In genomic region chr3:96440578-96440977, GRCm38 (mm10) we compare ENCODE assay signal across 9 mouse cellular contexts. TPM values are rescaled to one million over a fixed set of nuclear protein-coding genes. Genes with fewer than 3 reads are reported as not detected.
DNase-seq lines count a peak whose midpoint lies in the region; ATAC-seq lines count a peak whose summit lies in the region.
"Had no signal": no experiment of that assay in that cellular context is flagged by ENCODE, and none has a peak within 500 bp of the region (broad histone marks: within the 10 kb centered on the region; RNA-seq: fewer than 3 reads in every experiment).

No protein-coding gene starts in this region.

- H3K9me3 ChIP-seq in erythroblast, embryonic 14.5 days (ENCODE audit: control insufficient read depth, low read length) = no peaks in the 10 kb centered on the region
- H3K9me3 ChIP-seq in liver, embryonic 15.5 days (replicated peaks) = no peaks in the 10 kb centered on the region
- no peaks in the 10 kb centered on the region for H3K9me3 ChIP-seq in neural tube, embryonic 13.5 days

- H3K9ac ChIP-seq in liver, embryonic 15.5 days = no peak overlapping the region
- peak overlapping the region; percentile 65 for H3K9ac ChIP-seq in neural tube, embryonic 13.5 days

- peak overlapping the region; percentile 54 for H3K4me2 ChIP-seq in liver, embryonic 15.5 days
- H3K4me2 ChIP-seq in neural tube, embryonic 13.5 days = peak overlapping the region; percentile 64

- H3K27me3 ChIP-seq in erythroblast, embryonic 14.5 days (ENCODE audit: control insufficient read depth) = peaks cover 96% of the 10 kb centered on the region
- peaks cover 95% of the 10 kb centered on the region for H3K27me3 ChIP-seq in liver, embryonic 15.5 days
- H3K27me3 ChIP-seq in neural tube, embryonic 13.5 days = peaks cover 90% of the 10 kb centered on the region

- no peaks in the 10 kb centered on the region for H3K36me3 ChIP-seq in erythroblast, embryonic 14.5 days (ENCODE audit: control insufficient read depth)
- no peaks in the 10 kb centered on the region for H3K36me3 ChIP-seq in liver, embryonic 15.5 days (replicated peaks)
- no peaks in the 10 kb centered on the region for H3K36me3 ChIP-seq in neural tube, embryonic 13.5 days

- no peak overlapping the region for H3K27ac ChIP-seq in liver, embryonic 15.5 days (replicated peaks)
- no peak overlapping the region for H3K27ac ChIP-seq in neural tube, embryonic 13.5 days (replicated peaks)
- H3K27ac ChIP-seq: macrophage had no signal

- peak overlapping the region; percentile 58 for H3K4me3 ChIP-seq in erythroblast, embryonic 14.5 days (replicated peaks)
- H3K4me3 ChIP-seq in liver, embryonic 15.5 days (replicated peaks) = peak overlapping the region; percentile 28; the same call in 1 of the 2 replicates
- H3K4me3 ChIP-seq in neural tube, embryonic 13.5 days = peak overlapping the region; percentile 40

- intact Hi-C loops in heart, postnatal 10 days (cut with DNase I) = loop anchor here (5.0 kb wide), 2 partner anchors 113 to 158 kb away; no protein-coding TSS in a partner anchor

- H3K4me1 ChIP-seq in erythroblast, embryonic 14.5 days (ENCODE audit: control insufficient read depth) = peaks cover 45% of the 10 kb centered on the region
- H3K4me1 ChIP-seq in liver, embryonic 15.5 days (replicated peaks) = peaks cover 20% of the 10 kb centered on the region
- H3K4me1 ChIP-seq in neural tube, embryonic 13.5 days (replicated peaks) = peaks cover 13% of the 10 kb centered on the region; the same call in 1 of the 2 replicates

- no peak for ATAC-seq in liver, embryonic 15.5 days (ENCODE audit: insufficient read depth)
- no peak for ATAC-seq in neural tube, embryonic 13.5 days (ENCODE audit: low read depth)

- WGBS in liver, embryonic 15.5 days (ENCODE audit: insufficient replicate concordance) = 0% methylated on average over 13 of the region's 13 CpGs
- whole genome bisulfite sequencing in neural tube, embryonic 13.5 days = under 1% methylated on average over 13 of the region's 13 CpGs

- peak; percentile 49 to 72 for DNase-seq in CD8-positive naive resting alpha-beta T cell, adult 2 months (ENCODE audit: low read depth in 2 of 2, low spot score in 2 of 2)
- DNase-seq in brain, adult 2 months (ENCODE audit: low read depth, low spot score) = peak; percentile 81
- DNase-seq in heart, postnatal 10 days = peak; percentile 64 to 81
- DNase-seq in kidney, postnatal 4 days = peak; percentile 82 to 84
- peak; percentile 71 for DNase-seq in testis, postnatal 10 days (ENCODE audit: low spot score)

RNA-seq across cellular contexts. Expression of gene BC107364, which starts 11.5 kb away (rescaled TPM):
- polyA plus RNA-seq in erythroblast, embryonic 14.5 days (2012) = not detected in 2 replicates
- total RNA-seq in heart, postnatal 10 days (2021) = not detected
- polyA plus RNA-seq in liver, embryonic 15.5 days (2015; fragmentation: Nextera tagmentation; extraction: Ambion mirVana) = not detected in 2 replicates
- not detected in 2 replicates for polyA plus RNA-seq in neural tube, embryonic 13.5 days (2015; fragmentation: Nextera tagmentation; extraction: Ambion mirVana)
- polyA plus RNA-seq: macrophage had no signal
